Mouse (Mus musculus) liver, embryonic 13.5 days (tissue): ENCODE measurements around the gene Gprc5c. TPM values are rescaled to one million over a fixed set of nuclear protein-coding genes. Genes with fewer than 3 reads are reported as not detected.
A peak's percentile ranks its signal among the peaks of the same experiment; 100 is the strongest.

Source experiments
- ATAC-seq: fragments of 200-750 bp; cut with Nextera tagmentation; 2 replicates; pipeline ENCODE4 v1.8.0; 2017; ENCODE audit warnings: low read depth, mild to moderate bottlenecking, moderate number of reproducible peaks, moderate library complexity
- DNase-seq: peaks from one replicate; pipeline ENCODE4 v3.0.0; 2022
- H3K27ac ChIP-seq: fragments of 300-500 bp; sonication (generic); 2 replicates; pipeline ENCODE4 v1.5.1; 2015; ENCODE audit warnings: moderate library complexity, mild to moderate bottlenecking, inconsistent platforms
- H3K27me3 ChIP-seq: fragments of 300-500 bp; sonication (generic); 2 replicates; pipeline ENCODE4 v1.6.1; 2015; ENCODE audit warnings: mild to moderate bottlenecking, inconsistent platforms
- H3K36me3 ChIP-seq: fragments of 300-500 bp; sonication (generic); 2 replicates; pipeline ENCODE4 v1.6.1; 2015; ENCODE audit warnings: mild to moderate bottlenecking, inconsistent platforms
- H3K4me1 ChIP-seq: fragments of 300-500 bp; sonication (generic); replicated peaks from 2 replicates; pipeline ENCODE4 v1.6.1; 2015; ENCODE audit warnings: inconsistent platforms
- H3K4me2 ChIP-seq: fragments of 300-500 bp; sonication (generic); 2 replicates; pipeline ENCODE4 v1.6.1; 2015; ENCODE audit warnings: inconsistent platforms, mild to moderate bottlenecking, moderate library complexity
- H3K4me3 ChIP-seq: fragments of 300-500 bp; sonication (generic); replicated peaks from 2 replicates; pipeline ENCODE4 v1.5.1; 2015; ENCODE audit warnings: mild to moderate bottlenecking, inconsistent platforms
- H3K9ac ChIP-seq: fragments of 300-500 bp; sonication (generic); 2 replicates; pipeline ENCODE4 v1.6.1; 2015; ENCODE audit warnings: mild to moderate bottlenecking, inconsistent platforms
- H3K9me3 ChIP-seq: fragments of 300-500 bp; sonication (generic); replicated peaks from 2 replicates; pipeline ENCODE4 v1.6.1; 2016; ENCODE audit warnings: inconsistent platforms
- WGBS: fragments of 180-500 bp; shearing (Covaris S2); methylation state at CpG from one replicate; pipeline ENCODE4 v1.1.7; 2015; ENCODE audit not compliant: insufficient replicate concordance; 5-methylcytosine and 5-hydroxymethylcytosine counted together
- polyA plus RNA-seq: library from polyadenylated mRNA; unstranded; fragments of >200 nt; fragmentation: Nextera tagmentation; extraction: Ambion mirVana; gene quantifications from 2 replicates; pipeline ENCODE4 v1.2.1, GENCODE M21; 2015

Gprc5c gene
- polyA plus RNA-seq, 1 experiment from 2014 or later = 11.3 TPM

DNA sequence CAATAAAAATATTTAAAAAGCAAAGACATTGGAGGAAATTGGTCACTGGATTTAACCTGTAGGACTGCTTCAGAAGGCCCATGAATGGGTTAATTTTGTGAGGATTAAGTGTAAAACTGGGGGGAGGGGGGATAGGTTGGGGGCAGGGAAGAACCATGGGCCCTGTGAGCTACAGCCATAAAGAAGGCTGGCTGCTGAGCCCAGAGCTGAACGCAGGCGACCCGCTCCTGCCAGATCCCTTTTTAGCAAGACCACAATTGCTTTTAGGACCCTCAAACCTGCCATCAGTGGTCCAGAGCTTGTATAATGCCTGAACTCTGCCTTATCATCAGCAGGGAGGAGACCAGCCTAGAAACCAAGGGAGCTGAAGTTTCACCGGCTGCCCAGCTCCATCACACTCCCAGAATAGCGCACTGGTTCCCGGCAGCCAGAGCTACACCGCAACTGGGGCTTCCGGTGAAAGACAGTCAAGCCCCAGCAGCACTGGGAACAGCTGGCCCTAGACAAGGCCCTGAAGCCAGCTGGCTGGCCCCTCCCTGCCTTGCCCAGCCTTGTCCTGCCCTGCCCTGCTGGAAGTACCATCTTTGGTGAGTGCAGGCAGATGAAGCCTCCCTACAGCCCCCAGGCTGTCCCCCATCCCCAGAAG, 7.0 kb upstream of the Gprc5c start:
- H3K27ac ChIP-seq = no peak overlapping the region; the same call in 1 of the 2 replicates
- WGBS = 5% methylated on average over 8 of the region's 8 CpGs
- H3K4me2 ChIP-seq = no peak overlapping the region
- H3K4me3 ChIP-seq = no peak overlapping the region
- peak; percentile 52 for ATAC-seq
- H3K9ac ChIP-seq = no peak overlapping the region
- H3K4me1 ChIP-seq = peaks cover 23% of the 10 kb centered on the region
- no peaks in the 10 kb centered on the region for H3K36me3 ChIP-seq
- H3K27me3 ChIP-seq = peaks cover 7% of the 10 kb centered on the region
- H3K9me3 ChIP-seq = no peaks in the 10 kb centered on the region
- DNase-seq = no peak

DNA sequence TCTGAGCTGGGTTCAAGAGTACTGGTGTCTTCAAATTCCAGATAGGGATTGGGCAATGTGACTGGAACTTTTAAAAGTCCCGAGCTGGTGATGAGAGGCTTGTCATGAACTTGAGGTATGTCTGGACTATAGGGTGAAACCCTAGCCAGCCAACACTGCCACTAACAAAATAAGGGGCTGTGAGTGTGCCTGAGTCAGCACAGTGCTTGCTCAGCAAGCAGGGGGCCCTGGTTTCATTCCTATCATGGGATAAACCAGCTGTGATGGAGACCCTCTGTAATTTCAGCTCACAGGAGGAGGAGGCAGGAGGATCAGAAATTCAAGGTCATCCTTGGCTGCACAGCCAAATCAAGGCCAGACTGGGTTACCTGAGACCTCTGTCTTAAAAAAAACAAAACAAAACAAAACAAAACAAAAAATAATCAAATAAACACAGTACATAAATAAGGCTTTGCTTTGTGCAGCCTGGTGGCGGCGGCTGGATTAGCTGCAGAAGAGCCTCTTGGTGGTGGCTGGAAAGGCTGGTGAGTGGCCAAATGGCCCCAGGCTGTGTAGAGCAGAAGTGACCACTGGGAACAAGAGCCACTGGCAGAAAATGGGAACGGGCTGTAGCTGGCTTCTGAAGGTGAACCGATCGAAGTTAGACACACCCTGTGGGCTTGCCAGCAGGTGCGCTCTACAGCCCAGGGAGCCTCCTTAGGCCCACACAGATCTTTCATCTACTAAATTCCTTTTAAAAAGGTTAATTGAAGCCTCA, 6.3 kb upstream of the Gprc5c start:
- 63% methylated on average over 7 of the region's 7 CpGs for WGBS
- DNase-seq (no peak), ATAC-seq (no peak)
- no peak overlapping the region for H3K9ac ChIP-seq
- no peak overlapping the region for H3K4me3 ChIP-seq
- H3K4me1 ChIP-seq = peaks cover 27% of the 10 kb centered on the region
- no peaks in the 10 kb centered on the region for H3K36me3 ChIP-seq
- no peak overlapping the region for H3K4me2 ChIP-seq
- H3K27ac ChIP-seq = no peak overlapping the region; the same call in 1 of the 2 replicates
- no peaks in the 10 kb centered on the region for H3K9me3 ChIP-seq
- H3K27me3 ChIP-seq = peaks cover 14% of the 10 kb centered on the region

DNA sequence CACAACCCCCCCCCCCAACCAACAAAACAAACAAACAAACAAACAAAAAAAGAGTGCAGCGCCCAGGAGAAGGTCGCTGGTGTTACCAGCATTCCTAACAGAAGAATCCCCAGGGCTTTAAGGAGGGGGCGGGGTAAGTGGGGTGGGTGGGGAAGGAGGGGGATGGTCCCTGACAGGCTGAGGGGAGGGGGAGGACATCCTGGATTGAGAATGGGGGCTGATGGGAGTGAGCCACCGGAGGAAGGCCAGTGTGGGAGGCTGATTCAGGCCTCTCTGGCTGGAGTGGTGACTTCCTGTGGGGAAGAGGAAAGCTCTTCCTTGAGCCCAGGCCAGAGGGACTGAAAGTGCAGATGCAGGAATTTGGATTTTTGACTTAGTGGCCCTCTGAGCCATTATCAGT, 4.6 kb upstream of the Gprc5c start:
- H3K4me1 ChIP-seq = peaks cover 37% of the 10 kb centered on the region
- 63% methylated on average over 4 of the region's 4 CpGs for WGBS
- DNase-seq (no peak), ATAC-seq (no peak)
- no peak overlapping the region for H3K9ac ChIP-seq
- H3K36me3 ChIP-seq = no peaks in the 10 kb centered on the region
- no peaks in the 10 kb centered on the region for H3K9me3 ChIP-seq
- H3K27ac ChIP-seq = no peak overlapping the region
- H3K4me3 ChIP-seq = no peak overlapping the region
- no peak overlapping the region for H3K4me2 ChIP-seq
- peaks cover 31% of the 10 kb centered on the region for H3K27me3 ChIP-seq

DNA sequence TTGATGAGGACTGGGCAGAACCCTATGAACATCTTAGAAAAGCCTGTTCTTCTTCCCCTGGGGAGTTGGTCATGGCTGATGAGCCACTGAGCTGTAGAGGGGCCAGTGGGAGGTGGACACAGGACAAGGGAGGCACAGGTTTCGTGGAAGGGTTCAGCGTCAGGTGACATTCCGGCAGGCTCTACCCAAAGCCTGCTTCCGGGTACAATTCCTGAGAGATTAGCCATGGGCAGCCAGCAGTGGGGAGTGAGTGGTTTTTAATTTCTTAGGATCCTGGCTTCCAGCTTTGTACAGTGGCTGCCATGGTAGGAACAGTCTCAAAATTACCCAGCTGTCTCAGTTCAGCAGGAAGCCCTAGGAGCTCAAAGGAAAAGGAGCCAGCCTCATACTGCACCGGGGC, 3.9 kb upstream of the Gprc5c start:
- Histone ChIP-seq H3K9ac (no peak overlapping the region), H3K4me1 (peaks cover 40% of the 10 kb centered on the region), H3K4me2 (no peak overlapping the region), H3K9me3 (no peaks in the 10 kb centered on the region), H3K36me3 (no peaks in the 10 kb centered on the region), H3K27me3 (peaks cover 37% of the 10 kb centered on the region), H3K27ac (no peak overlapping the region), H3K4me3 (no peak overlapping the region)
- DNase-seq (no peak), ATAC-seq (no peak)
- WGBS = 66% methylated on average over 5 of the region's 5 CpGs

DNA sequence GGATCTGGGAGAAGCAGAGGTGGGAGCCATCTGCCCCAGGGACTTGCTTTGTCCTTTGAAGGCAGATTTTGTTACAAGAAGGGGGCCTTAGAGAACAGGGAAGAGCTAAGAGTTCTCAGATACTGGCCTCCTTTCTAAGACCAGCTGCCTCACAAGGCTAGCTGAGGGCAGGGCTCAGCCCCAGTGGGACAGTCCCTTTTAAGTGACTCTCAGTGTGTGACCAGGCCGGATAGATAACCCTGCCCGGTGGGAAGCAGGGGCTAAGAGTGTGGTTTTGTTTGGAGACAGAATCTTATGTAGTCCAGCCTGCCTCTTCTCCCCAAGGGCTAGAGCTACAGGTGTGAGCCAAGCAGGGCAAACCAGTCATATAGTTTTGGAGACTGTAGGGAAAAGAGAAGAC, 1.4 kb upstream of the Gprc5c start:
- H3K27me3 ChIP-seq = peaks cover 63% of the 10 kb centered on the region
- no peak overlapping the region for H3K27ac ChIP-seq
- H3K36me3 ChIP-seq = no peaks in the 10 kb centered on the region
- no peak overlapping the region for H3K4me3 ChIP-seq
- no peak overlapping the region for H3K4me2 ChIP-seq
- DNase-seq = no peak
- H3K4me1 ChIP-seq = peaks cover 38% of the 10 kb centered on the region
- H3K9ac ChIP-seq = no peak overlapping the region
- no peak for ATAC-seq
- WGBS = 5% methylated on average over 2 of the region's 2 CpGs
- H3K9me3 ChIP-seq = no peaks in the 10 kb centered on the region

DNA sequence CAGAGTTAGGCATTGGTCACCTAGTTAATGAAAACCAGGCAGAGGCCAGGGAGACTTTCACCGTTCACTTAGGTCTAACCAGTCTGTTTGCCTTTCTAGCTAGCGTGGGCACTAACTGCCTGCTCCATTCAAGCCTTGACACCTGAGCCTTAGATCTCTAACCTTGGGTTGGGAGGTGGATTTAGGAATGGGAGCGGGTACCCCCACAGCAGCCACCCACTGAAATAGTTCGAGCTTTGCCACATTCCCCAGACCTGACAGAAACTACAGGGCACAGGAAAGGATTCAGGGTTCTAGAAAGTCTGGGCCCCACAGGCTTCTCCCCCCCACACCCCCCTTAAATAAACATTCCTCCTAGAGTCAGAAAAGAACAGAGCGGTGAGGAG, 893 bp upstream of the Gprc5c start:
- H3K4me3 ChIP-seq = no peak overlapping the region
- H3K4me2 ChIP-seq = peak overlapping the region; percentile 72; the same call in 1 of the 2 replicates
- ATAC-seq (no peak), DNase-seq (no peak)
- 36% methylated on average over 5 of the region's 5 CpGs for WGBS
- no peaks in the 10 kb centered on the region for H3K36me3 ChIP-seq
- H3K9ac ChIP-seq = no peak overlapping the region
- peak overlapping the region; percentile 78 for H3K27ac ChIP-seq
- peaks cover 68% of the 10 kb centered on the region for H3K27me3 ChIP-seq
- H3K4me1 ChIP-seq = peaks cover 38% of the 10 kb centered on the region
- no peaks in the 10 kb centered on the region for H3K9me3 ChIP-seq

DNA sequence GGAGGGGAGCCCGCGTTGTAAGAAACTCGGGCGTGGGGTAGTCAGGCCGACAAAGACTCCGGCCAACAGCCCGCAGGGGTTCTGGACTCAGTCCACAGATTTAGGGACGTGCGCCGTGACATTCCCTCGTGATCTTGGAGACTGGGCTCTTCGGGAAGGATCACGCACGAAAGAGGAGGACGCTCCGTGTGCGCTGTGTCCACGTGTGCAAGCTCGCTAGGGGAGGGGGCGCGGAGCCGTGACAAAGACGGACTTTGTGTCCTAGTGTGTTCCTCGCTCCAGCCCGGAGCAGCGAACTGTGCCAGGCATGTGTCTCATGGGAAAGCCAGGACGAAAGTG, 286 bp downstream of the Gprc5c start:
- Histone ChIP-seq H3K4me1 (peaks cover 31% of the 10 kb centered on the region), H3K9ac (peak overlapping the region; percentile 71)

DNA sequence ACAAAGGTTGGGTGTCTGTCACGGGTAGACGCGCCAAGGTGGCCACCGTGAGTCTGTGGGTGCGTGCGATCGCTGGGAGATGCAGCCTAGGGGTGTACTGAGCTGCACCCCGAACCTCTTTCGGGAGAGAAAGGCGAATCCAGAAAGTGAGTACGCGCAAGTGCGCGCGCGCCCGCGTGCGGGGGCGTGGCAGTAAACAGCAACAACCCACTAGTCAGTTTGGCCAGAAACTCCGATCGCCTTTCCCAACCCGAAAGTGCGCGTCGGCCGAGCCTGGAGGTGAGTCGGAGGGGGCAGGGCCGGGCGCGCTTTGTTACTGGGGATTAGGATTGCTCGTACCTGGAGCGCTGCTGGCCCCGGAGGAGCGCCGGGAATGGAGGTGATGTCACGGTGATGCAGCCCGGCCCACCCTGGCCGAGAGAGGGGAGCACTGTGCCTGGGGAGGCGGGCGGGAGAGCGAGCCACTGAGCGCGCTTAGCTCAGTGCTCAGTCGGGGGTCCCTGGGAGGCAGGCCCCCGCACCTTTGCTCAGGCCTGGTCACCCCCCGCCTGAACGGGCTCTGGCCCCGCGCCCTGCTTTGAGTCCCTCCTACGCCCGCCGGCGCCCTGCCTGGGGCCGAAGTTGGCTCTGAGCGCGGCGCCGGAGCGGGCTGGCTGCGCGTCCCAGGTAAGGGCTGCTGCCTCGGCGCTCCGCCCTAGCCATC, 807 bp downstream of the Gprc5c start:
- Histone ChIP-seq H3K27me3 (peaks cover 68% of the 10 kb centered on the region), H3K4me1 (peaks cover 31% of the 10 kb centered on the region), H3K36me3 (no peaks in the 10 kb centered on the region), H3K9ac (peak overlapping the region; percentile 71), H3K9me3 (no peaks in the 10 kb centered on the region), H3K4me3 (peak overlapping the region; percentile 63), H3K27ac (peak overlapping the region; percentile 78), H3K4me2 (peak overlapping the region; percentile 72)
- WGBS = under 1% methylated on average over 65 of the region's 65 CpGs
- ATAC-seq (peak; percentile 58), DNase-seq (no peak)

More for the DNA sequence above, 286 bp downstream of the Gprc5c start:
- Histone ChIP-seq H3K9me3 (no peaks in the 10 kb centered on the region), H3K27me3 (peaks cover 68% of the 10 kb centered on the region), H3K4me3 (peak overlapping the region; percentile 63), H3K4me2 (peak overlapping the region; percentile 72), H3K36me3 (no peaks in the 10 kb centered on the region), H3K27ac (peak overlapping the region; percentile 78)
- ATAC-seq (peak; percentile 12; the same call in 1 of the 2 replicates), DNase-seq (no peak)
- WGBS = under 1% methylated on average over 27 of the region's 27 CpGs

DNA sequence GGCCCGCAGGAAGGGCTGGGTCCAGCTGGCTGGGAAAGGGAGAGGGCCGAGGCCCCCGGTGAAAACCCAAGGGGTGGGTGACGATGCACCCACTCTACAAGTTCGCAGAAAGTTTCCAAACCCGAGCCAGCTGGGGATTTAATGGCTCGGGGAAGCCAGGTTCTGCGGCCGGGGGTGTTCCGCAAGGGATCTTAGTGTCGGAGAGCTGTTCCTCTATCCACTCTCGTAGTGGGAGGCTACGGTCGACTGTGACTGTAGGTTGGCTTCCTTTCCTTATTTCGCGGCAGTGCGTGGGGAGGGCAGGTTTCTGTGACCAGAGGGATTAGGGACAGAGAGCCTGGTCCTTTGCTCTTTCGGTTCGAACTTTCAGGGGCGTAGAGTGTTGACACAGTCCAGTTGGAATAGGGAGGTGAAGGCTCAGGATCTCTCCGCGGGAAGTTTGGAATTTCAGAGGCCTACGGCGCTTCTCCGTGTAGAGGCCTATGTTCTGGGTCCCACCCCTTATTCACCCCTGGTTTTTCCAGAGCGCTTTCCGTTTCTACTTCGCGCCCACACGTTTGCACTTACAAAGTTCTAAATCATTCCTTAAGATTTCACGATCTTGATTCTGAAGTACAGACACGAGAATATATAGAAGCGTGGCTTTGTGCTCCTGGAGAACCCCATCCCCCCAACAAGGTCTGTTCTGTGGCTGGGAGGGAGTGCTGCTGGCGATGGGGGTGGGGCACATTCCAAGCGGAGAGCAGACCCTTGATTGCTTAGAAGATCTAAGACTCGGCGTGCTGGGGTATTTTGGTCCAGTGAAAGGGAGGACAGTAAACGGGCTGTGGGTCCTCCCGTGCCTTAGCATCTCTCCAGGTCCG, 1.6 kb downstream of the Gprc5c start:
- Histone ChIP-seq H3K36me3 (no peaks in the 10 kb centered on the region), H3K9me3 (no peaks in the 10 kb centered on the region), H3K9ac (peak overlapping the region; percentile 71), H3K27ac (peak overlapping the region; percentile 78), H3K4me3 (peak overlapping the region; percentile 63), H3K27me3 (peaks cover 68% of the 10 kb centered on the region), H3K4me2 (peak overlapping the region; percentile 72), H3K4me1 (peaks cover 31% of the 10 kb centered on the region)
- 2% methylated on average over 40 of the region's 40 CpGs for WGBS
- ATAC-seq (no peak), DNase-seq (no peak)

DNA sequence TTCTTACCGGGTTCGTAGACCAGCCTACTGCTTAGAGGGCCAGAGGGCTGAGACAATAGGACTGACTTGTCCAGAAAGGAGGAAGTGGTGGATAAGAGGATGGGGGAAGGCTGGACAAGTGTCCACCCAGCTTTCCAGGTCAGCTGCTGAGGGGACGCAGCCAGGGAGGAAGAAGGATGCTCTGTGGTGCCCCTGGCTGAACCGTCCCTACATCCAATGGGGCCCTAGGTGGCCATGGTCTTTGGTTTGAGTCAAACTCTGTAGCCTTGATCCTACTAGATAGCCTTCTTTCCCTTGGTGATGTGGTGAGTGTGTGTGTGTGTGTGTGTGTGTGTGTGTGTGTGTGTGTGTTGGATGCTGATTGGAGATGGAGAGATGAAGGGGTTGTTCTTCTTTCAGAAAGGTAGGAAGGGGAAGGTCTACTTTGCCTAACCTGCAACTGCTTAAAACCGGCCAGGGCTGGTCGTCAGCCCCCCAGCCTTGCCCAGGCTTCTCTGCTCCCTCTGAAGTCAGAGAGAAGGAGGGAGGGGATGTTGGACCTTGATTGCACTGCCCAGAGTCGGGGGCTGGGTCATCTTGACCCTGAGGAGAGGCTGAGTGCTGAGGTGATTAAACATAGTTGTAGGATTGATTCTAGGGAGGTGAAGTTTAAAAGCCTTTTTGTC, 2.4 kb downstream of the Gprc5c start:
- Histone ChIP-seq H3K27me3 (peaks cover 65% of the 10 kb centered on the region), H3K4me2 (peak overlapping the region; percentile 72), H3K9ac (peak overlapping the region; percentile 71; the same call in 1 of the 2 replicates), H3K4me1 (peaks cover 31% of the 10 kb centered on the region), H3K9me3 (no peaks in the 10 kb centered on the region), H3K36me3 (no peaks in the 10 kb centered on the region), H3K27ac (no peak overlapping the region), H3K4me3 (peak overlapping the region; percentile 63)
- ATAC-seq (no peak), DNase-seq (no peak)
- WGBS = 20% methylated on average over 7 of the region's 7 CpGs
